Mouse (Mus musculus): ENCODE data around the gene Nphs2. TPM values are rescaled to one million over a fixed set of nuclear protein-coding genes. Genes with fewer than 3 reads are reported as not detected.
"Not testable (repeated sequence)": the region's sequence is repeated elsewhere in the genome, so short reads cannot be mapped to it uniquely, and the experiment has no call there.

Nphs2 gene
- total RNA-seq (2021), result not detected in 2 replicates
- long read RNA-seq, result 0 reads

DNA sequence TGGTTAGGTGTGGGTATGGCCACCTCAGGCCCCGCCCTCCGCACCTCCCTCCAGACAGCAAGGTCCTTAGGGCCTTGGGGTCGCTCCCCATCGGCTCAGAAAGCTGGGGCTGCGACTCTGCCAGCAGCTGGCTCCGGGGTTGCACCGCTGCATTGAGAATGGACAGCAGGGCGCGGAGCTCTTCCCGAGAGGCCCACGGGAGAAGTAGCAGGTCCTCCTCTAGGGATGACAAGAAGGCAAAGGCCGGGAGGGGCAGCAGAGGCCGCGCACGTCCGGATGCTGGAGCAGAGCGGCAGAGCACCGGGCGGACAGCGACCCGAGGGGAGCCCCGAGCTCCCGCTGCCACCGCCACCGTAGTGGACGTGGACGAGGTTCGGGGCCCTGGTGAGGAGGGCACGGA lies at the start of gene Nphs2:
Gene Nphs2 (plus strand): TSS at position 98 of the 400 bp plus-strand sequence.
- peak; percentile 5 for DNase-seq

DNA sequence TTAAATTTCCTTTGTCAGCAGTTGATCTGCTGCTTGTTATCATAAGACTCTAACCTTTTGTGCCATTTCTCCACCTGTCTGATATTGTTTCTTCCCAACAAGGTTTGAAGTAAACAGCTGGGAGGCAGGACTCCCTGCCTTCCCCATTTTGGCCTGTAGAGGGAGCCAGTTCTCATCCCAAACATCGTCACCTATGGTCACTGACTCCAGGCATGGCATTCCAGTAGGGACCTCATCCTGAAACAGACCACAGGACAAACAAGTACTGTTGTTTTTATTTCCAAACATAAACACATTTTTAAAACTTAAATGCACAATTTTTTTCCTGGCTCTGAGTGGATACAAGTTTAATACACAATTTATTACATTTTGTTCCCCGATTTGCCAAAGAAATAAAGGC lies 47.2 kb upstream of the Nphs2 start:
- DNase-seq, result peak; percentile 67

DNA sequence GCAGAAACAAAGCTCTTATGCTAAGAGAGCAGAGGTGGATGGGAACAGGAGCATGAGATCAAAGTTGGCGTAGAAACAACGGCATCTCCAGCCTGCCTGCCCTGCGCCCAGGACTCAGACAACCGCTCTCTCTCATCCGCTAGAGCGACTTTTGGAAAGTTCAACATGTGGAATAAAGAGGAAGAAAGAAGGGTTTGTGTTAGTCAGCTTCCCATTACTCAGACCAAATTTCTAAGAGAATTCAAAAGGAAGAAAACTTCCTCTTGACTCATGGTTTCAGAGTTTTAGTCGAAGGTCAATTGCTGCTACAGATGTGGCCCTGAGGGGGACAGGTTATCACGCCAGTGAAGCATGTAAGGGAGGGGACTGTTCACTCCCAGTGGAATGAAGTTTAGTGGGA lies 46.6 kb upstream of the Nphs2 start:
- no peak for DNase-seq

DNA sequence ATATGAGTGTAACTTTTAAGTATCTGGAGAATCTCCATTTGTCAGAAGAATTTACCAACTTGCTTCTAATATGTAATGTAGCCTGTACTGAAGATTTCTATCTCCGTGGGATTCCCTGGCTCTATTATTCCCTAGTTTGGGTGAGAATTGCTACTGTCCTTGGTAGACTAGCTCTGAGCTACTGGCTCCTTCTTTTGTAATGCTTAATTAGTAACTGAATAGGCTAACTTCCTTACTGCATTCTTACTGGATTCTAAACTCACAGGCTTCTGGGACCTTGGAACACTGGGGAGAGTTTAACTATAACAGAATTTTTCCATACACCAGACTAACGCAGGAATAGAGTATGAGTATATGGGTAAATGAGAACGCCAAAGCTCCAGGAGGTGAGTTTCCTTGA lies 42.0 kb upstream of the Nphs2 start:
- DNase-seq, result not testable (repeated sequence)

DNA sequence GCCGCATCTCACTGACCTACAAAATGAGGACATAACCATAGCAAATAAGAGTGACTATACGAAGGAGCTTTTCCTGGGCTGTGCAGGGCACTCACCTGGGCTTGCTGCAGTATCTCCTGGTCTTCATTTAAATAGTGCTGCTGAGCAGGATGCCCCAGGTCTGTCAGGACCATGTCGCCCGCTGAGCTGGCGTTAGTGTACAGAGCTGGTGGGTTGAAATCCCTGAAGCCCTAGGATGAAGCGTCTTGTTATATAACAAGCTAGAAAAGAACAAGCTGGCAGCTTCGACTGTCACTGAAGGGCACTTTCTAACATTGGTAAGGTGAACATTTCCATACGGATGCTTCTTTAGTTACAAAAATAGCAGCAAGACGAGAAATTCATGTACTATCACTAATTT lies 40.1 kb upstream of the Nphs2 start:
- DNase-seq, result no peak

DNA sequence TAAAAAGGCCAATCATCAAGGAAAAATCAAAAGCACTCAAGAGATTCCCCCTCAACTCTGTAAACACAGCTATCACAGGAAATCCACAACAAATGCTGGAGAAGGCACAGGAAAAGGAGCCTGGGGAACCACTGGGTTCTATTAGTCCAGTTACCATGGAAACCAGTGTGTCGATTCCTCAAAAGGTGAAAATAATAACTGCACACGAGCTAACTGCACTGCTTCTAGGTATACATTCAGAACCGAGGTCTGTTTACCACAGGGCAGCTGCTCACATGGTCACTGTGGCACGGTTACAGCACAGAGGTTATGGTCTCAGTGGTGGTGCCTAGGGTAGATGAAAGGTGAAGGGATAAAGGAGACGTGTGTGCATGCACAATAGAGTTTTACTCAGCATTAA lies 38.9 kb upstream of the Nphs2 start:
- DNase-seq, result no peak

DNA sequence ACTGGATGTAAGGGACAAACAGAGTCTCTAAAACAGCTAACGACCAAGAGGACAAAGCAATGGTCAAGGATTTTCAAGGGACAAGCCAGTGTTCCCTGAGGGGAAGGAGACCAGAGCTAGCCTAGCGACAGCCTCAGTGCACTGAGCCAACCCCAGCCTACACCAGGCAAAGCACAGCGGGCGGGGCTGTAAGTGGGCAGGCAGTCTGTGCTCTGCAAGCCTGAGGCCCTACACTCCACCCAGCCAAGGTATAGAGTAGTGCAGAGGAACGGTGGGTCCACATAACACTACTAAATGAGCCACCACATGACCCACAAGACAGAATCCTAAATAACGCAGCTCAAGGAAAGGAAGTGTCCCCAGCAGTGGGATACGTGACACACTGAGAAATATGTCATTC lies 36.9 kb upstream of the Nphs2 start:
- DNase-seq, result no peak

DNA sequence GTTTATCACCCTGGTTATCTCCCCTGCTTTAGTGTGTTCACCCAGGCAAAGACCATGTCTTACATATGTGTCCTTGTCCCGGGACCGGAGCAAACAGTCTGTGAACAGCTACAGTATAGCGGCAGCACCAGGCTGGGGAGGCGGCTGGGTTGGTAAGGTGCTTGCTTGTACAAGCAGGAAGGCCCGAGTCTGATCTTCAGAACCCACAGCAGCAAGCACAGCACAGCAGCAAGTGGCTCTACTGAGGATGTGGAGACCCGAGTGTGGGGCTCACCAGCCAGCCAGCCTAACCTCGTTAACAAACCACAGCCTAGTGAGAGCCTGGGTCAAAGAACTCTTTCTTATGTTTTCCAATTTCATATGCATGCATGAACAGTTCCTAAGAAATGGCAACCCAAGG lies 30.4 kb upstream of the Nphs2 start:
- no peak for DNase-seq

DNA sequence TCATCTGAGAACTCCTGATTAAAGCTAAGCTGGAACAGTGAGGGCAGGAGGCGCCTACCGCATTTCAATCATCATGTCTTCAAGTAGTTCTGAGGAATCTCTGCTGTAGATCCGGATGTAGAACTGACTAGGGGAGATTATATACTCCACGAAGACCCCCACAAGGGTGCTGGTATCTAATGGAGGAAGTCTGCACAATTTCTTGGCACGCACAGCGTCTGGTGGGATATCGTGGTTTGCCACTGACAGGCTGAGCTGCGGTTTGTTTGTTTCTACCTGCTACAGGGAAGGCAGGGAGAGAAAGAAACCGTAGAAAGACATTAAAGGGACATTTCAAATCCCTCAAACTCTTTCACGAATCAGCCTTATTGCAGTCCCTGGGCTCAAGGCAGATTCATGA lies 26.3 kb upstream of the Nphs2 start:
- DNase-seq, result no peak

DNA sequence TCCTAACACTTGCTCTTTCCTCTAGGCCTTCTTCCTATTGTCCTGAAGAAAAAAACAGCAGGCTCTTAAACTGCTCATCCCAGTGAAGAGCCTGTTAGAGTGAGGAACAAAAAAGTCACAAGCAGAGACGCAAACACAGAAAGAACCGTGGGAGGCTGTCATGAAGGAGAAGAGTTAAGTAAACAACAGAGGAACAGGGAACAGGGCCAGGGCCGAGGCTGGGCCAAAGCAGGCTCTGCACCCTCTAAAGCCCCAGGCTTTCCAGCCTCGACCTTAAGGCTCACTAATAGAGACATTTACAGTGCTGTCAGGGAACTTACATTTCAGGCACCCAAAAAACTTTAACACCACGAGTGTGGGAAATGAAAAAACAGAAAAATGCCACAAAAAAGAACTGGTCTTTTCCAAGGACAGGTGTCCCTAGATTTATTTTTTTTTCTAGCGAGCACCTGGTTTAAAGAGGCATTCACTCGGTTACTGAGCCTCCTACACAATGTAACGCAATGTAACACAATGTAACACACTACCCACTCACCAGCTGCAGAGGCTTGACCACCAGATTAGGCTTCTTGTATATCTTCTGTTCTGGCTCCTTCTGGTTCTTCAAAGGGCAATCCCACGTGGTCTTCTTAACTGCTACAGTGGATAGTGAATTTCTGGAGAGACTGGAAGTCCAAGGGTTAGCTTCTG lies 25.5 kb upstream of the Nphs2 start:
- DNase-seq, result no peak

DNA sequence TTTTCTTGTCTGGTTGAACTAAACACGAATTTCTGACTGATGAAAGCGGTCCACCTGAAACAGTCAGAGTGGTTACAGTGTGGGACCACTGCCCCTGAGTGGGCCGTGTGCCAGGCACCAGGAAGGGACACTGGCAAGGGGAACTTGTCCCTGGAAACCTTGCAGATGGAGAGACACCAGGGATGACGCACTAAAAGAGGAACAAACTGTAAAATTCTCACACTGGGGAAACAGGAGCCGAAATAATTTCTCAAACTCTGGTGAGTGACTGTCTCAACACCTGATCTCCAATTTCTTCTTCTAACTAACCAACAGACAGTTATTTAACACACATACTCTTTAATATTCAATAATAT lies 25.0 kb upstream of the Nphs2 start:
- no peak for DNase-seq

DNA sequence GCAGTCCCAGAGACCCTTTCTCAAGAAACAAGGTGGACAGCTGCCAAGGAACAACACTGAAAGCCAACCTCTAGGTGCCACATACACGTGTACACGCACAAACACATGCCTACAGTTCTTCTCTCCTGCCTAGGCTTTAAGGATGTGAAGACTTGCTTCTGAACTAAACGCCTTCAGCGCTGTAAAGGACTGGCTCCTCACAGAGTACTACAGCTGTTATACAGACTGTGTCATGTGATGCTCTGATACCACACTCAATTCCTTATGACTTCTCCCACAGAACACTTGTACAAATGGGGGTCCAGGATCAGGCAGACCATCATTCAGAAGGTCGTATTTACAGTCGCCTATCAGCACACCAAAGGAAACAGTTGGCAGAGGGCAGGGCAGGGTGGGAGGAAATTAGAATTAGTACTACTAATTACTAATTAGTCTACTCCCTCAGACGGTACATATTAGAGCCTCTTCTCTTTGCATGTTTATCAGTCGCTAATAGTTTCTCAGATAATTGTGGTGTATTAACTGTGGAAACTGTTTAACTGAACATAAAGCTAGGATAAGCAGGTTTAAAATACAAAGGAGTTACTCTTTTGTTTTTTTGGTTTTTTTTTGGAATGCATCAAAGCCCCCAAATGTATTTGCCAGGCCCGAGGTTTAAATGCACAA lies 21.8 kb upstream of the Nphs2 start:
- no peak for DNase-seq

DNA sequence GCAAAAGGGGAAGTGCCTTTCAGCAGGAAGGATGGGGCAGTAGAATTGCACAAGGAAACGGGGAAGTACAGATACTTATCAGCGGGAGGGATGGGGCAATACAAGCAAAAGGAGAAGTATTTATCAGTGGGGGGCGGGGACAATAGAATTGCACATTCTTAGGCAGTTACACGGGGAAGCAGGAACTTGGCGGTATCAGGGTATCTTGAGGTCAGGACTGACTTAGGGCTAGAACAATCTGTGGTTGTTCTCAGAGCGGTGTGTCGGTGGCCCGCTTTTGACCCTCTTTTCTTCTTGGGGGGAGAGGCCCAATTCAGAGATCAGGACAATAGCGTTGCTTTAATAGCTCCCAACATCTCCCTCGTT lies 21.3 kb upstream of the Nphs2 start:
- not testable (repeated sequence) for DNase-seq

DNA sequence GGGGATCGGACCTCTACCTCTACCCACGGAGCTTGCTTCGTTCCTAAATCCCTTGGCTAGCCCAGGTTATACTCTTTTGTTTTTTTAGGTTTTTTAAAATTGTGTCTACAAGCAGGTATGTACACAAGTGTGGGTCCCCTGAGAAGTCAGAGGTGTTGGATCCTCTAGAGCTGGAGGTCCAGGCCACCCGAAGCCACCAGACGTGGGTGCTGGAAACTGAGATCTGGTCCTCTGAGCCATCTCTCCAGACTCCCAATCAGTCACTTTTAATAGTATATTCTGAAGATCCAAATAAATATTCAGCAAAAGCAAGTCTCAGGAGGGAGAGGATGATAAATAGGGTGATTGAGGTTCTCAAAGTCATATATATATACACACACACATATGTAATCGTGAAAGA lies 20.5 kb upstream of the Nphs2 start:
- no peak for DNase-seq

DNA sequence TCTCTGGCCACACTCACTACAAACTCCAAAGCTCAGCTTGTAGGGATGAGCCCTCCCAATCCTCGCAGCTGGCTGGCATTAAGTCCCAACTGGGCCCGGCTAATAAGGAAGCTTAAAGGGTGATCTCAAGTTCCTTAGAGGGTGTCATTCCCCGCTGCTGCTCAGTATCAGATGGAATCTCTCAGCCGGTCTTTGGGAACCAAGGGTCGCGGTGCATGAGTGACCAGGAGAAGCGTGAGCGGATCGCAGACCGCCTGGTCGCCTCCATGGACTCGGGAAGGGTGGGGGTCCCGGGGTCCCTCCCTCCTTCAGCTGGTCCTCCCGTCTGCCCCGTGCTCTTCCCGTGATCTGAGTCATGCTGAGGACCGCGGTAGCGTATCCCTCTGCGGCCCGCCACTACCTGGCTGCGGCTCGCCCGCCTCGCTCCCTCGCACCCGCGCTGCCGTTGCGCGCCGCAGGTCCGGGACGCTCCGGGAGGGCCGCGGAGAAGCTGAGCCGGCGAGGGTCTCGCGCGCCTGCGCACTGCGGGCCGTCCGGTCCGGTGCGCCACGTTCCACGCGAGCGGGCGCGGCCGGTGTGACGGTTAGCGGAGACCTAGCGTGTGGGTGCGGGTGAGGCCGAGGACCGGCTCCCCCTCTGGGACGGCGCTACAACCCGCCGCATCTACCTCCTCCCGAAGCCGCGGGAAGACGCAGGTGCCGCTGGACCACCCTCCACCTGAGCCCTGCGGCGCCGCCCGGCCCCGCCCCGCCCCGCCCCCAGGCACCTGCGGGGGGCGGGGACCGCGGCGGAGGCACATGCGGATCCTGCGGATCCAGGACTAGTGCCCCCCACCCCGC lies 7.4 kb upstream of the Nphs2 start, which contains the start of gene Tdrd5:
Gene Tdrd5 (minus strand): TSS at position 754 of the 839 bp plus-strand sequence.
- peak; percentile 26 for DNase-seq

DNA sequence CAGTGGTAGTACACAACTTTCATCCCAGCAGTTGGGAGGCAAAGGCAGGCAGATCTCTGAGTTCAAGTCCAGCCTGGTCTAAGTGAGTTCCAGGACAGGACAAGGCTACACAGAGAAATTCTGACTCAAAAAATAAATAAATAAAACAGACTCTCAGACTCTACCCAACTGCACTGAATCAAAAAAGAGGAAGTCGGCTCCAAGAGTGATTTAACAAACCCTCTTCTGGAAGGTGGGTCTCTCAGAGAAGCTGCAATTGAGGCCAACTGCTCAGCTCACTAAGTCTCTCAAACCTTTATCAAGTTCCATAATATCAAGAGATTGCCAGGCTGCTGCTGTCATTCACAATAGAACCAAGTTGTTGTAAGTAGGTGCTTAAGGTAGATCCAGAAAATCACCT lies 1.9 kb upstream of the Nphs2 start:
- no peak for DNase-seq

DNA sequence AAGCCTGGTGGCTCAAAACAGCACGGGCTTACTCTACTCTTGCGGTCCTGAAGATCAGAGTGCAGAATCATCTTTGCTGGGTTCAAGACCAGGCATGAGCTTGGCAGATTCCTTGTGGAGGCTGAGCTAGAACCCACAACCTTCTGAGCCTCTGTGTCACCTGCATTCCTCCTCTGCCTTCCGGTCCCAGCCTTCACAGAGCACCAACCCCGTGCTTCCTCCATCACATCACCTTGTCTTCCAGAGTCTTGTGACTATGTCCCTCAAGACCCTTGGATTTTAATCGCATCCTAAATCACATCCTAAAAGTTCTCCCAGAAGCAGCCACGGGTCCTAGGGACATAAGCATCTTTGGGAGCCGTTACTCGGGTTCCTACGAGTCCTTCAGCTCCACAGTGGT lies 12.6 kb downstream of the Nphs2 start:
- DNase-seq, result no peak

DNA sequence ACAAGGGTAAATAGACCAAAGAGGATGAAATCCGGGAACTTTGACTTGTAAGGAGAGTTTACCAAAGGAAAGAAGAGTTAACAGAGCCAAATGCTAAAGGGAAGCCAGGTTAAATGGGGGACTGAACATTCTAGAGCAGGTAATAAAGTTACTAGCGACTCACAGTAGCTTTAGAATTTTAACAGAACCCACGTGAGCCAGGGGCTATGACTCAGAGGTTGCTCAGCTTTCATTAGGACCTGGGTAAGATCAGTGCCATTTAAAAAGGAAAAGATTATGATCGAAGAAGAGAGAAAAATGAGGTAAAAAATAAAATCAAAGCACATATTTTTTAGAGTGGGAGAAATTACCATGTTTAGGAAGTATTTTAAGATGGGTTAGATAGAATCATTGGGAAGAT lies 30.3 kb downstream of the Nphs2 start:
- no peak for DNase-seq

DNA sequence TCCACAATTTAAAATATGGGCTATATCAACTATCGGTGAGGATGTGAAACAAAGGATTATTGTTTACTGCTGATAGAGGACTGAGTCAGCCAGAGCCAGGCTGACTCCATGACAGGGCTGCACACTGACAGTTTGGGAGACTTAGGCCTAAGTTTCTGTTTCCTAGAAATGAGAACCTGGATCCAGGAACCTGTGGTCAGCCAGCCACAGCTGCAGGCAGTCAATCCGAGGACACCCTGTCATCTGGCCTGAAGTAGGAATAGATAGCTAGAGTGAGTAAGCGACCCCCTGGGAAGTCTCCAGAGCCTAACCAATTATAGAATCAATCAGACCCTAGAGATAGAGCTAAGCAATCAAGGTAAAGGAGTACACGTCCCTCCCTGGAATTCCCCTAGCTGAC lies 33.9 kb downstream of the Nphs2 start:
- no peak for DNase-seq

DNA sequence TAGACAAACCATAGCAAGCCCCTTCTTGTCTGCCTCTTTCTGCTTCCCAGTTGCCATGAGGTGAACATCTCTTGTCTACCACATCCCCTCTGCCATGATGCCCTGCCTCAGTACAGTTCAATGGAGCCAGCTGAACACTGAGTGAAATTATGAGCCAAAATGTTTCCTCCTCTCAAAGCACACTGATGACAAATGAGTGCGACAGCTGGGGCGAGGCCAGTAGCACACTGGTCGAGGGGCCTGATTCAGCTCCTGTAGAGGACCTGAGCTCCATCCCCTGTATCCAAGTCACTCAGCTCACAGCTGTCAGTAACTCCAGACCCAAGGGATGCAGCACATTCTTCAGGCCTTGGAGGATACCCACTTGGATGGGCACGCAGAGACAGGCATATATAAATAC lies 35.1 kb downstream of the Nphs2 start:
- no peak for DNase-seq

DNA sequence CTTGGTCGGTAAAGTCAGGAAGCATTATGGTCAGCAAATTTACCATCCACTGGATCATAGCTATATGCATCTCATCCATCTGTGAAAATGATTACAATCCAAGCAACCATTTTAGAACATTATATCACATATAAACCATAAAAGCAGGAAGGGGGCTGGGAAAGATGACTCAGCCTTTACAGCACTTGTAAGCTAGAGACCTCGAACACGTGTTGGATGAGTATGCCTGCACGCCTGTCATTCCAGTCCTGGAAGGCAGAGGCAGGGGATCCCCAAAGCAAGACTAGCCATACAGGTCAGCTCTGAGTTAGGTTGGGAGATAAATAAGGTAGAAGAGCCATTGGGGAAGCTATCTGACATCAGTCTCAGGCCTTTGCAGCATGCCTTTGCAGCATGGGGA lies 38.5 kb downstream of the Nphs2 start:
- DNase-seq, result no peak

DNA sequence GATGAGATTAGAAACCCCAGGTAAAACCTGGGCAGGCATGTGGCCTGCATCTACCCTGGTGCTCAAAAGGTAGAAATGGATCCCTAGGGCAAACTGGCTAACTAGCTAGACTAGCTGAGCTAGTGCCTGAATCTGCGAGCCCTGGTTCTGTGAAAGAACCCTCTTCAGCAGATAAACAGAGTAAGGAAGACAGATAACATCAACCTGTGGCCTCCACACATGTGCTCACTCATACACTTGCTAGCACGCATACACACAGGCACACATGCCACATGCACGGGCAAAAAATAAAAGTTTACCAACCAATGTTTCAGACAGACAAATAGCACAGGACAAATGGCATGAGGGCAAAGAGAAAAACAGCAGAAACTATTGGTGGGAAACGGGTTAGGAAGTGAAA lies 39.9 kb downstream of the Nphs2 start:
- DNase-seq, result no peak

DNA sequence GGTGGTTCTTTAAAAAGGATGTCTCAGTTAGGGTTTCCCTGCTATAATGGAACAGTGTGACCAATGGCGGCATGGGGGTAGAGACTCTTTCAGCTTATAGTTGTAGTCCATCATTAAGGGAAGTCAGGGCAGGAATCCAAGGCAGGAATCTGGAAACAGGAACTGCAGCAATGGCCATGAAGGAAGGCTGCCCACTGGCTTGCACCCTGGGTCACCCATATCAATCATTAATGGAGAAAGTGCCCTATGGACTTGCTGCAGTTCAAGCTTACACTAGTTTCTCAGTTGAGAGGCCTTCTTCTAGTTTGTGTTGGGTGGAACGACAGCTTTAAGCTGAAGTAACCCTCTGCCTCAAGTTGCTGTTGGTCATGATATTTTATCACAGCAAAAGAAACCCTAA lies 41.9 kb downstream of the Nphs2 start:
- no peak for DNase-seq

DNA sequence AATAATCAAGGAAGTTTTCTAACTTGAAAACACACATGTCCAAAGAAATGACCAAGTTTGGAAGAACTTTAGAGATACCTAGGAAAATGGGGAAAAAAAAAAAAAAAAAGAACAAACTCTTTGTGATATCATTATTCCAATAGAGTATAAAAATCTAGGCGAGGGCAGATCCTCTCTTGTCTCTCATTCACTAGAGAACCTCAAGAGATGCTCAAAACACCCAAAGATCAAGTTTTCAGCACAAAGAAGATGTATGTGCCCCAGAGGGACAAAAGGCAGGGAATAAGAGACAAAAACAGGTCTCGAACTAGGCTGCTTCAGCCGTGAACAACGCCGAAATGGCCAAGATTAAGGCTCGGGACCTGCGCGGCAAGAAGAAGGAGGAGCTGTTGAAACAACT lies 55.2 kb downstream of the Nphs2 start, which contains the start of gene Gm2000:
Gene Gm2000 (plus strand): TSS at position 301 of the 400 bp plus-strand sequence.
- no peak for DNase-seq
